Mouse (Mus musculus): ENCODE results near the gene Got2. TPM values are rescaled to one million over a fixed set of nuclear protein-coding genes. Genes with fewer than 3 reads are reported as not detected.

Gene Got2
- polyA plus RNA-seq, 1 experiment from 2014 or later = 371 TPM

DNA sequence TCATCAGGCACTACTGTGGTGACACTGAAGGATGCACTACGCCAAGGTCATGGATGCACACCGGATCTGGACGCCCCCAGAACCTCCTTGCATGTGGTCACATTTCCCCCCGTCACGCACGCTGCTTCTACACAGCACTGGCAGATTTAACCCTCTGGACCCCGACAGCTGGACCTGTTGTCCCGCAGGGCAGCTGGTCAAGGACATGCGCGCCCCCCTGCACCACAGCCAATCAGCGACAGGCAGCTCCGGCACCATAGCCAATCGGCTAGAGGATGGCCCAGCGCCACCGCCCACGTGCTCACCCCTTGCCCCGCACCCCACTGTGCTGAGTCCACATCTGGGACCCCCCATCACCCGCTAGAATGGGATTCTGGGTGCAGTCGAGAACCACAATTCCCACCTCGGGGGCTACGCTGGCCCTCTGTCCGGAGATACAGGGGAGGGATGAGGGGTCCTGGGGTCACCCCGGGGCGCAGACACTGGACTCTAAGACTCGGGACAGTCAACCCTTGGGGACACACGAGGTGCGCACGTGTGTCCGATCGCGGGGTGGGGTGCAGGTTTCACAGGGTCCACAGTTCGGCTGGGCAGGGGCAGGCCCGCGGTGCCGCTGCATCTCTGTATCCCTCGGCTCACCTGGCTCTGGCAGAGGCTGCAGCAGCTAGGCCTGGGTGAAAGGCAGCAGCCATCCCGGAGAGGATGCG, 616 bp downstream of the Got2 start:
- H3K27me3 ChIP-seq = no peaks in the 10 kb centered on the region
- ChIA-PET POLR2A (no interaction called here), CTCF (interaction anchor here (1.3 to 2.7 kb wide), 2 partner anchors 8 to 34 kb away, joined by 4 to 10 read pairs; partner anchors contain the start of gene Slc38a7)
- in situ Hi-C loops (cut with MboI; ENCODE audit: low pct_unique_long_range_greater_than_20kb) = no loop called here
- no peak for TF ChIP-seq CTCF (IDR thresholded peaks at IDR 0.05)
- DNase-seq (ENCODE audit: low read depth, low spot score) (no peak), ATAC-seq (peak; percentile 88)

- H3K27me3 ChIP-seq = no peaks in the 10 kb centered on the region
- in situ Hi-C loops (cut with MboI; ENCODE audit: low pct_unique_long_range_greater_than_20kb) = no loop called here
- TF ChIP-seq CTCF (IDR thresholded peaks at IDR 0.05) = no peak
- DNase-seq (ENCODE audit: low read depth, low spot score) (no peak), ATAC-seq (peak; percentile 22)
- CTCF ChIA-PET = interaction anchor here (2.7 kb wide), 1 partner anchor 33 kb away, joined by 10 read pairs; the partner anchor contains the start of gene Slc38a7
- POLR2A ChIA-PET = no interaction called here
These were observed 1.4 kb downstream of the Got2 start for GRCm38 (mm10) chr8:95886647-95887577.

DNA sequence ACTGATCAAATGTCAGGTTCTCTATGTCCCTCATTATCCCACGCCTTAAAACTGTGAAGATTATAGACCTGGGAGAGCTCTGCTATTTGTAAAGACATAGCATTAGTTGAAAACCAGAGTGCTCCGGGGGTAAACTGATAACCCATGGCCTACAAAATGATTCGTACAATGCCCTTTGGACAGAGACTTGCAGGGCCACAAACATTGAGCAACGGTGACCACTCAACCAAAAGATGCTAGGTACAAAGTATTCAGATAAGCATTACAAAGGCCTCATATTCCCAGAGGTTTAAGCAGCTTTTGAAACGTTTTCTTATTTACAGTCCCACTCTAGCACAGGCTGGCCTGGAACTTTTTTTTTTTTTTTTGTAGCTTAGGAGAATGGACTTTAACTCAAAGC, 2.4 kb downstream of the Got2 start:
- DNase-seq (ENCODE audit: low read depth, low spot score) (no peak), ATAC-seq (no peak)
- H3K27me3 ChIP-seq = no peaks in the 10 kb centered on the region
- ChIA-PET POLR2A (no interaction called here), CTCF (interaction anchor here (1.0 kb wide), 1 partner anchor 33 kb away, joined by 3 read pairs; no protein-coding TSS in a partner anchor)
- TF ChIP-seq CTCF (IDR thresholded peaks at IDR 0.05) = no peak
- in situ Hi-C loops (cut with MboI; ENCODE audit: low pct_unique_long_range_greater_than_20kb) = no loop called here

GRCm38 (mm10) chr8:95885271-95885841, 3.0 kb downstream of the Got2 start:
- no peak for TF ChIP-seq CTCF (IDR thresholded peaks at IDR 0.05)
- no peaks in the 10 kb centered on the region for H3K27me3 ChIP-seq
- CTCF ChIA-PET = interaction anchor here (1.0 to 1.3 kb wide), 3 partner anchors 12 to 33 kb away, joined by 3 to 5 read pairs (median 3); no protein-coding TSS in a partner anchor
- POLR2A ChIA-PET = no interaction called here
- DNase-seq (ENCODE audit: low read depth, low spot score) (no peak), ATAC-seq (no peak)
- in situ Hi-C loops (cut with MboI; ENCODE audit: low pct_unique_long_range_greater_than_20kb) = no loop called here

- in situ Hi-C loops (cut with MboI; ENCODE audit: low pct_unique_long_range_greater_than_20kb) = no loop called here
- no peak for TF ChIP-seq CTCF (IDR thresholded peaks at IDR 0.05)
- ChIA-PET POLR2A (no interaction called here), CTCF (interaction anchor here (1.3 kb wide), 2 partner anchors 13 to 31 kb away, joined by 3 to 5 read pairs; no protein-coding TSS in a partner anchor)
- no peak for ATAC-seq
- DNase-seq (ENCODE audit: low read depth, low spot score) = no peak
- H3K27me3 ChIP-seq = no peaks in the 10 kb centered on the region
These were observed 3.9 kb downstream of the Got2 start for GRCm38 (mm10) chr8:95884491-95884890.

- no peaks in the 10 kb centered on the region for H3K27me3 ChIP-seq
- ChIA-PET CTCF (interaction anchor here (1.2 kb wide), 1 partner anchor 33 kb away, joined by 3 read pairs; no protein-coding TSS in a partner anchor), POLR2A (no interaction called here)
- TF ChIP-seq CTCF (IDR thresholded peaks at IDR 0.05) = no peak
- no peak for ATAC-seq
- in situ Hi-C loops (cut with MboI; ENCODE audit: low pct_unique_long_range_greater_than_20kb) = no loop called here
- no peak for DNase-seq (ENCODE audit: low read depth, low spot score)
These were observed 6.2 kb downstream of the Got2 start for GRCm38 (mm10) chr8:95882191-95882590.

GRCm38 (mm10) chr8:95881576-95881975, 6.8 kb downstream of the Got2 start:
- ChIA-PET POLR2A (no interaction called here), CTCF (no interaction called here)
- H3K27me3 ChIP-seq = no peaks in the 10 kb centered on the region
- no peak for DNase-seq (ENCODE audit: low read depth, low spot score)
- ATAC-seq = no peak
- in situ Hi-C loops (cut with MboI; ENCODE audit: low pct_unique_long_range_greater_than_20kb) = no loop called here
- TF ChIP-seq CTCF (IDR thresholded peaks at IDR 0.05) = no peak

DNA sequence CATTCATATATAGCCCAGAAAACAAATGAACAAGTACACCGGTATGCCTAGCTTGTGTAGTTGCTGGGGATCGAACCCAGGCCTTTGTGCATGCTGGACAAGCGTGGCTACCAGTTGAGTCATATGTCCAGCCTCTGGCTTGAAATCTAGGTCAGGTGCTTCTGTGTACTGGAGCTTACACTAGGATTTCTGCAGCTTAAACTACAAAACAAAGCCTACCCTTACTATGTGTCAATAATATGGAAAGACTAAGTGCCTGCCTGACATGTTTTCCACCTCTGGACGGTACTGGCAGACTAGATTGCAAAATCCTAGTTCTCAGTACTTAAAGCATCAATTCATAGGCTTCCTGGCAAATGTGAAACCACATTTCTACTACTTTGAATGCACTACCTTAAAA, 8.5 kb downstream of the Got2 start:
- DNase-seq (ENCODE audit: low read depth, low spot score) (no peak), ATAC-seq (no peak)
- in situ Hi-C loops (cut with MboI; ENCODE audit: low pct_unique_long_range_greater_than_20kb) = no loop called here
- ChIA-PET CTCF (interaction anchor here (1.3 to 1.4 kb wide), 2 partner anchors 8 to 36 kb away, joined by 3 to 4 read pairs; partner anchors contain the start of gene Got2), POLR2A (no interaction called here)
- H3K27me3 ChIP-seq = no peaks in the 10 kb centered on the region
- TF ChIP-seq CTCF (IDR thresholded peaks at IDR 0.05) = no peak

DNA sequence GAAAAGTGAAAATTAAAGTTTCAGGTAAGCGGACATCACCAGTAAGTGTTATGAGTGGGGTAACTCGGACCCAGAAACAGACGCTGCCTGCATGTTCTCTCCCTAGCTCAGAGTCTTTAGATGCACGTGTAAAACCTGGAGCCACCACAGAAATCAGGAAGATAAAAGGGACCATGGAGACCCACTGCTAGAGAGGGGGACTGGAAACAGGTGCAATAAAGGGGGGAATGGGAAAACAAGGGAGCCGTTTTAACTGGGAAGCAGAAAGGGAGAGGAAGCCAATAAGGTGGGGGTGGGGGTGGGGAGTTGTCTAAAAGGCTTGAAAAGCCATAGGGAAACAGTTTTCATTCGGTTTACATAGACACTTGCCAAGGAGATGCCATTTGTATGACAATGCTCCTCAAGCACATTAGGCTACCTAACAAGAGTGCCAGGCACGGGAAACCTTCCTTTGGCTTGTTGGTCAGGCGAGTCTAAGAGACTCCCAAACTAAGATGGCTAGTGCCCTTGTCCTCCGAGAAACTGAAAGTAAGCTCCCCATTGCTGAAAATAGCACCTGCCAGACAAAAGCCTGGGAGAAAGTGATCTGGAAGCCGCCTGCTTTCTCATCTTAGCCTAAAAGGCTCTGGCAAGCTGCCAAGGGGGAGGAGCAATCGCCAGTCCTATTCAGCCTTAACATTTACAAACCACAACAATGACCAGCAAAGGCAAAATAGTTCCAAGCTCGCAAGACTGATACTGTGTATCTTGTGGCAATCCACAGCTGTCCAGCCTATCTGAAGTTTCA, 10.0 kb downstream of the Got2 start:
- CTCF ChIA-PET = interaction anchor here (2.2 kb wide), 1 partner anchor 26 kb away, joined by 5 read pairs; the partner anchor contains the start of gene Slc38a7
- DNase-seq (ENCODE audit: low read depth, low spot score) = peak; percentile 55
- no peak for TF ChIP-seq CTCF (IDR thresholded peaks at IDR 0.05)
- ATAC-seq = peak; percentile 73
- POLR2A ChIA-PET = interaction anchor here (1.0 kb wide), 1 partner anchor 245 kb away, joined by 3 read pairs; the partner anchor contains the start of gene Gins3
- H3K27me3 ChIP-seq = no peaks in the 10 kb centered on the region
- in situ Hi-C loops (cut with MboI; ENCODE audit: low pct_unique_long_range_greater_than_20kb) = no loop called here

- no peaks in the 10 kb centered on the region for H3K27me3 ChIP-seq
- in situ Hi-C loops (cut with MboI; ENCODE audit: low pct_unique_long_range_greater_than_20kb) = no loop called here
- DNase-seq (ENCODE audit: low read depth, low spot score) (no peak), ATAC-seq (no peak)
- TF ChIP-seq CTCF (IDR thresholded peaks at IDR 0.05) = no peak
- POLR2A ChIA-PET = no interaction called here
- CTCF ChIA-PET = no interaction called here
These were observed 13.1 kb downstream of the Got2 start for GRCm38 (mm10) chr8:95875270-95875669.
